Mouse (Mus musculus): Measurements from ENCODE around the gene Wnt10b. TPM values are rescaled to one million over a fixed set of nuclear protein-coding genes. Genes with fewer than 3 reads are reported as not detected.
"Not testable (repeated sequence)": the region's sequence is repeated elsewhere in the genome, so short reads cannot be mapped to it uniquely, and the experiment has no call there.

Wnt10b gene
- polyA plus RNA-seq, 1 experiment from 2014 or later = not detected

DNA sequence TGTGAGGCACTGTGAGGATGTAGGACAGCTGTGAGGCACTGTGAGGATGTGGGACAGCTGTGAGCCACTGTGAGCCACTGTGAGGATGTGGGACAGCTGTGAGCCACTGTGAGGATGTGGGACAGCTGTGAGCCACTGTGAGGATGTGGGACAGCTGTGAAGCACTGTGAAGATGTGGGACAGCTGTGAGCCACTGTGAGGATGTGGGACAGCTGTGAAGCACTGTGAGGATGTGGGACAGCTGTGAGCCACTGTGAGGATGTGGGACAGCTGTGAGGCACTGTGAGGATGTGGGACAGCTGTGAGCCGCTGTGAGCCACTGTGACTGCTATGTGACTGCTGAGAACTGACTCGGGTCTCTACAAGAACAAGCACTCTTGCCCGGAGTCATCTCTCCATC is 34.1 kb downstream of the Wnt10b start:
- not testable (repeated sequence) for DNase-seq (ENCODE audit: low spot score); ATAC-seq; H3K4me3 ChIP-seq (ENCODE audit: low read depth, low read length); H3K27ac ChIP-seq (ENCODE audit: low read depth, low read length); H3K4me2 ChIP-seq (ENCODE audit: low read length); H3K9ac ChIP-seq (ENCODE audit: low read length); H3K27me3 ChIP-seq (replicated peaks; ENCODE audit: control insufficient read depth, insufficient read depth, low read length); H3K4me1 ChIP-seq (ENCODE audit: control insufficient read depth, insufficient read depth, low read length); H3K9me3 ChIP-seq (replicated peaks; ENCODE audit: control insufficient read depth, low read length)
- H3K36me3 ChIP-seq (ENCODE audit: control insufficient read depth, insufficient read depth, low read length) = peaks cover 48% of the 10 kb centered on the region
- WGBS = 91% methylated on average over 3 of the region's 3 CpGs

DNA sequence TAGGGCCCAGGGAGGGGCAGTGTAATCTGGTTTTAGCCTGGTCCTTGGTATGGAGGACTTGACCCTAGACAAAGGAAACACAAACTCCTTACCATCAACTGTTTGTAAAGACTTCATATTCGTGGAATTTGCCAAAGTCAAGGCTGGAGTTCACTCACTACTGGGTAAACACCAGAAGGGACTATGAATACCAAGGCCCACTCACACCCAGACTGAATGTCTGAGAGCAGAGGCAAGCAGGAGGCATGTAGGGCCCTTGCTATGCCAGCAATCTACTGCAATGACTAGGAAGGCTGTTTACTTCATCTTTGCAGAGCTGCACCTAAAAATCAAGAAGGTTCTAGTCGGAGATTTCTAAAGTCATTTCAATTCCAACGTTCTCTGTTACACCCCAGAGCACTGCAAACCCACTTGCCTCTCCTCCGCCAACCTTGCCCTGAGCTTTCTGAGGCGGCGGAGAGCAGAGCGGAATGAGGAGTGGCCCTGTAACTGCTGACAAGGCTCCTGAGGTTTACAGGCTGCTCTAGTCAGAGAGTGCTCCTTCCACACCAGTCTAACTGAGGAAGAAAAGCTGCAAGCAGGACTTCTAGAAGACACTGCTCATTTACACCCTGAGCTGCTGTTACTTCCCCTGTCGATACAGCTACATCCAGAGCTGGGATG is 35.1 kb downstream of the Wnt10b start:
- no peak overlapping the region for H3K4me2 ChIP-seq (ENCODE audit: low read length)
- WGBS = 86% methylated on average over 8 of the region's 8 CpGs
- H3K9ac ChIP-seq (ENCODE audit: low read length) = no peak overlapping the region
- no peaks in the 10 kb centered on the region for H3K4me1 ChIP-seq (ENCODE audit: control insufficient read depth, insufficient read depth, low read length)
- H3K4me3 ChIP-seq (ENCODE audit: low read depth, low read length) = no peak overlapping the region
- no peaks in the 10 kb centered on the region for H3K9me3 ChIP-seq (replicated peaks; ENCODE audit: control insufficient read depth, low read length)
- no peaks in the 10 kb centered on the region for H3K27me3 ChIP-seq (replicated peaks; ENCODE audit: control insufficient read depth, insufficient read depth, low read length)
- ATAC-seq (no peak), DNase-seq (ENCODE audit: low spot score) (no peak)
- H3K36me3 ChIP-seq (ENCODE audit: control insufficient read depth, insufficient read depth, low read length) = peaks cover 55% of the 10 kb centered on the region
- no peak overlapping the region for H3K27ac ChIP-seq (ENCODE audit: low read depth, low read length)

DNA sequence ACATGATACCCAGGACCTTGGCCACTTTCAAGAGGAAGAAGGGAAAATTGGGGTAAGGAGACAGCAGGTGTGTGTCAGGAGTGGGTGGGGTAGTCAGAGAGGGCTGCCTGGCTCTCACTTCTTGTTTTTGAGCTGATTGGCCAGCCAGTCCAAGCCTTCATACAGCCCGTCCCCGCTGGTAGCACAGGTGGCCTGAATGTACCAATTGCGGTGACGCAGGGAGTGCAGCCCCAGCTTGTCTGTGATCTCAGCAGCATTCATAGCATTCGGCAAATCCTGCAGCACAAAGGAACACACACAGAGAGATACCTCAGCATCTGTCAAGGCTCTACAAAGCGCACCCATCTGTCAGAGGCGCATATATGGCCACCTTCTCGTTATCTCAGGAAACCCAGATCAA is 37.7 kb downstream of the Wnt10b start:
- no peaks in the 10 kb centered on the region for H3K27me3 ChIP-seq (replicated peaks; ENCODE audit: control insufficient read depth, insufficient read depth, low read length)
- H3K27ac ChIP-seq (ENCODE audit: low read depth, low read length) = no peak overlapping the region
- H3K4me3 ChIP-seq (ENCODE audit: low read depth, low read length) = no peak overlapping the region
- ATAC-seq (no peak), DNase-seq (ENCODE audit: low spot score) (no peak)
- no peak overlapping the region for H3K4me2 ChIP-seq (ENCODE audit: low read length)
- peaks cover 69% of the 10 kb centered on the region for H3K36me3 ChIP-seq (ENCODE audit: control insufficient read depth, insufficient read depth, low read length)
- H3K9me3 ChIP-seq (replicated peaks; ENCODE audit: control insufficient read depth, low read length) = no peaks in the 10 kb centered on the region
- WGBS = 80% methylated on average over 8 of the region's 8 CpGs
- H3K9ac ChIP-seq (ENCODE audit: low read length) = no peak overlapping the region
- H3K4me1 ChIP-seq (ENCODE audit: control insufficient read depth, insufficient read depth, low read length) = no peaks in the 10 kb centered on the region

DNA sequence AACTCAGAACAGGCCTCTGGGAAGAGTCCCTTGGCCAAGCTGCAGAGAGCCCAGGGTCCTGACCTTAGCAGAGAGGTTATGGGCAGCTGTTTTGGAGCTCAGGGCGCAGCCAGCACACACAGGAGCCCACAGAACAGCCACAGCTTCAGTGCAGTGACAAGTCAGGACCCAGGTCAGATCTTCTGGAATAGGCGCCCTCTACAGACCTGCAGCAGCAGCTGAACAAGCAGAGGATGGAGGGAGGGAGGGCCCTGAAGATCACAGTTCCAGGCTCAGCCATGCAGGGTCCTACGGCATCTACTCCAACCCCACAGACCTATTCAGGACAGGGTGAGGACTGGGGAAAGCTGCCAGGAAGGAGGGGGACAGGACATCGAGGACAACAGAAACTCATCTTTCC is 39.2 kb downstream of the Wnt10b start:
- no peaks in the 10 kb centered on the region for H3K4me1 ChIP-seq (ENCODE audit: control insufficient read depth, insufficient read depth, low read length)
- H3K9me3 ChIP-seq (replicated peaks; ENCODE audit: control insufficient read depth, low read length) = no peaks in the 10 kb centered on the region
- no peak overlapping the region for H3K27ac ChIP-seq (ENCODE audit: low read depth, low read length)
- DNase-seq (ENCODE audit: low spot score) = no peak
- H3K4me3 ChIP-seq (ENCODE audit: low read depth, low read length) = no peak overlapping the region
- no peak overlapping the region for H3K4me2 ChIP-seq (ENCODE audit: low read length)
- no peak overlapping the region for H3K9ac ChIP-seq (ENCODE audit: low read length)
- no peaks in the 10 kb centered on the region for H3K27me3 ChIP-seq (replicated peaks; ENCODE audit: control insufficient read depth, insufficient read depth, low read length)
- peaks cover 71% of the 10 kb centered on the region for H3K36me3 ChIP-seq (ENCODE audit: control insufficient read depth, insufficient read depth, low read length)
- 65% methylated on average over 4 of the region's 4 CpGs for whole genome bisulfite sequencing
- ATAC-seq = no peak

- Histone ChIP-seq H3K4me3 (ENCODE audit: low read depth, low read length) (no peak overlapping the region), H3K4me2 (ENCODE audit: low read length) (no peak overlapping the region), H3K27me3 (replicated peaks; ENCODE audit: control insufficient read depth, insufficient read depth, low read length) (no peaks in the 10 kb centered on the region), H3K36me3 (ENCODE audit: control insufficient read depth, insufficient read depth, low read length) (peaks cover 69% of the 10 kb centered on the region), H3K4me1 (ENCODE audit: control insufficient read depth, insufficient read depth, low read length) (no peaks in the 10 kb centered on the region), H3K9me3 (replicated peaks; ENCODE audit: control insufficient read depth, low read length) (no peaks in the 10 kb centered on the region), H3K9ac (ENCODE audit: low read length) (no peak overlapping the region), H3K27ac (ENCODE audit: low read depth, low read length) (no peak overlapping the region)
- ATAC-seq = no peak
- no peak for DNase-seq (ENCODE audit: low spot score)
Measured at GRCm38 (mm10) chr15:98737881-98738280, 40.1 kb downstream of the Wnt10b start.

GRCm38 (mm10) chr15:98736521-98736920 is 41.4 kb downstream of the Wnt10b start:
- H3K4me2 ChIP-seq (ENCODE audit: low read length) = no peak overlapping the region
- no peak overlapping the region for H3K9ac ChIP-seq (ENCODE audit: low read length)
- WGBS = 91% methylated on average over 10 of the region's 10 CpGs
- no peak for ATAC-seq
- no peaks in the 10 kb centered on the region for H3K9me3 ChIP-seq (replicated peaks; ENCODE audit: control insufficient read depth, low read length)
- no peaks in the 10 kb centered on the region for H3K27me3 ChIP-seq (replicated peaks; ENCODE audit: control insufficient read depth, insufficient read depth, low read length)
- H3K4me1 ChIP-seq (ENCODE audit: control insufficient read depth, insufficient read depth, low read length) = no peaks in the 10 kb centered on the region
- H3K4me3 ChIP-seq (ENCODE audit: low read depth, low read length) = no peak overlapping the region
- no peak overlapping the region for H3K27ac ChIP-seq (ENCODE audit: low read depth, low read length)
- DNase-seq (ENCODE audit: low spot score) = no peak
- H3K36me3 ChIP-seq (ENCODE audit: control insufficient read depth, insufficient read depth, low read length) = peaks cover 58% of the 10 kb centered on the region

DNA sequence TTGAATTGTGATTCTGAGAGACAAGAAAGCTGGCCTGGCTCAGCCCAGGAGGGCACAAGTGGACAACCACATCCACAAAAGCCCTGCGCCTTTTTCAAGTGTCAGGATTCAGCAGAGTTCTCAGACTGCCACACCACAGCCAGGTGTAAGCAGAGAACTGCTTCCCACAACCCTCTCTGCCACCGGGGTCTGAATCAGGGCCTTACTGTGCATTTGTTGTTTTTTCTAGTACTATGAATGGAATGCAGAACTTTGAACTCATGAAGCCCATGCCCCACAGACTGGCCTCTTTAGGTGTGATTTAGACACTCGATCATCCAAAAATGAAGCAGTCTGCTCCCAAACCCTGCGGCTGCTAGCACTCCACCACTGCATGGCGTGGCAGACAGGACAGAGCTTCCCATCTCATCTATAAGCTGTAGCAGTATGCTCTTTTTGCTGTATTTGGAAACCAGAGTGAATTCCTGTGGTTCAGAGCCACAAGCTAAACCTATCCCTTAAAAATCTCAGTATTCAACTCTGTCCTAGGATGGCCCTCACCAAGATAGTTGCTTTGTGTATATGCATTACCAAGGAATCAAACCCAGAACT is 43.9 kb downstream of the Wnt10b start:
- ATAC-seq = no peak
- H3K9me3 ChIP-seq (replicated peaks; ENCODE audit: control insufficient read depth, low read length) = no peaks in the 10 kb centered on the region
- peaks cover under 1% of the 10 kb centered on the region; the same call in 1 of the 2 replicates for H3K27me3 ChIP-seq (replicated peaks; ENCODE audit: control insufficient read depth, insufficient read depth, low read length)
- WGBS = 93% methylated on average over 5 of the region's 5 CpGs
- H3K4me3 ChIP-seq (ENCODE audit: low read depth, low read length) = no peak overlapping the region
- H3K27ac ChIP-seq (ENCODE audit: low read depth, low read length) = no peak overlapping the region
- H3K4me1 ChIP-seq (ENCODE audit: control insufficient read depth, insufficient read depth, low read length) = no peaks in the 10 kb centered on the region
- DNase-seq (ENCODE audit: low spot score) = no peak
- H3K4me2 ChIP-seq (ENCODE audit: low read length) = no peak overlapping the region
- peaks cover 33% of the 10 kb centered on the region for H3K36me3 ChIP-seq (ENCODE audit: control insufficient read depth, insufficient read depth, low read length)
- no peak overlapping the region for H3K9ac ChIP-seq (ENCODE audit: low read length)

DNA sequence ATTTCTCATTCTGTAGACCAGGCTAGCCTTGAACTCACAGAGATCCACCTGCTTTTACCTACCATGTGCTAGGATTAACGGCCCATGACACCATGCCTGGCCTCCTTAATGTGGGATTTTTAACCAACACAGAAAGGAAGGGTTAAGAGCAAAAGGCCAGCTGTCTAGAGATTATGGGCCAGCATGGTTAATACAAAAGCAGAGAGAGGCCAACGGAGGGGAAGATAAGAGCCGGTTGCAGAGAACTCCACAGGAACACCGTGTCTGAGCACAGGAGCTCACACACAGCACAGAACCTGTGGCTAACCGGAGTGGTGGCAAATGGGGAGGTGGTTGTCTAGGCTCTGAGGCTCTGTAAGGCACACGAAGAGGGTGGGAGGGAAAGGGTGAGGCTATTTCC is 44.6 kb downstream of the Wnt10b start:
- Histone ChIP-seq H3K4me2 (ENCODE audit: low read length) (no peak overlapping the region), H3K36me3 (ENCODE audit: control insufficient read depth, insufficient read depth, low read length) (peaks cover 26% of the 10 kb centered on the region), H3K9me3 (replicated peaks; ENCODE audit: control insufficient read depth, low read length) (no peaks in the 10 kb centered on the region), H3K27me3 (replicated peaks; ENCODE audit: control insufficient read depth, insufficient read depth, low read length) (peaks cover 5% of the 10 kb centered on the region; the same call in 1 of the 2 replicates), H3K27ac (ENCODE audit: low read depth, low read length) (no peak overlapping the region), H3K9ac (ENCODE audit: low read length) (no peak overlapping the region), H3K4me3 (ENCODE audit: low read depth, low read length) (no peak overlapping the region), H3K4me1 (ENCODE audit: control insufficient read depth, insufficient read depth, low read length) (no peaks in the 10 kb centered on the region)
- WGBS = 81% methylated on average over 6 of the region's 6 CpGs
- ATAC-seq (no peak), DNase-seq (ENCODE audit: low spot score) (no peak)

DNA sequence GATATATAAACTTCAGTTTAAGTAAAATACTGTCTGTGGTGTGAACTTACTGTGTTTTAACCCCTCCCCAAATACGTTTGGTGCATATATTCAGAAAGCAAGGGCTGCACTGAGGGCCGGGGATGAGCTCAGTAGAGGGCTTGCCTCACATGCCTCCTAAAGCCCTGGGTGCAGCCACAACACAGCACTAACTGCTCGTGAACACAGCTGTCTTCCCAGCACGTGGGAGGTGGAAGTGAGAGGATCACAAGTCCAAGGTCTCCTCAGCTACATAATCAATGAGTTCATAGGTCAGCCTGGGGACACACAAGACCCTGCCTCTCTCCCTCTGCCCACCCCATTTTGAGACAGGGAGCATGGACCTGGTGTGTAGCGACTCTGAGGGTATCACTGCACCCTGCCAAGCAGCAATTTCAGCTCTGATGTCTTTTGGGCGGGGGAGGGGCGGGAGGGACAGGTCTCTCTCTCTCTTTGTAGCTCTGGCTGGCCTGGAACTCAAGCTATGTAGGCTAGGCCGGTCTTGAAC is 45.9 kb downstream of the Wnt10b start:
- no peak overlapping the region for H3K27ac ChIP-seq (ENCODE audit: low read depth, low read length)
- peaks cover 5% of the 10 kb centered on the region; the same call in 1 of the 2 replicates for H3K27me3 ChIP-seq (replicated peaks; ENCODE audit: control insufficient read depth, insufficient read depth, low read length)
- no peak overlapping the region for H3K4me3 ChIP-seq (ENCODE audit: low read depth, low read length)
- no peak overlapping the region for H3K4me2 ChIP-seq (ENCODE audit: low read length)
- H3K4me1 ChIP-seq (ENCODE audit: control insufficient read depth, insufficient read depth, low read length) = peaks cover 8% of the 10 kb centered on the region
- 71% methylated on average over 8 of the region's 8 CpGs for whole genome bisulfite sequencing
- no peaks in the 10 kb centered on the region for H3K9me3 ChIP-seq (replicated peaks; ENCODE audit: control insufficient read depth, low read length)
- ATAC-seq = no peak
- no peak overlapping the region for H3K9ac ChIP-seq (ENCODE audit: low read length)
- DNase-seq (ENCODE audit: low spot score) = no peak
- H3K36me3 ChIP-seq (ENCODE audit: control insufficient read depth, insufficient read depth, low read length) = peaks cover 19% of the 10 kb centered on the region

Data from forebrain, embryonic 14.5 days (tissue).